Mouse (Mus musculus) embryonic facial prominence, embryonic 14.5 days (tissue): ENCODE results near the gene Srp14. TPM values are rescaled to one million over a fixed set of nuclear protein-coding genes. Genes with fewer than 3 reads are reported as not detected.
A peak's percentile ranks its signal among the peaks of the same experiment; 100 is the strongest.

Experiments
- ATAC-seq: fragments of 200-750 bp; cut with Nextera tagmentation; 2 replicates; pipeline ENCODE4 v1.8.0; 2017; ENCODE audit warnings: low read depth, moderate number of reproducible peaks, moderate TSS enrichment
- DNase-seq: peaks from one replicate; pipeline ENCODE4 v3.0.0-alpha.2; 2015; ENCODE audit warnings: low spot score
- H3K27ac ChIP-seq: fragments of 300-500 bp; sonication (generic); replicated peaks from 2 replicates; pipeline ENCODE4 v1.5.1; 2014; ENCODE audit warnings: low read depth, mild to moderate bottlenecking, low read length, moderate library complexity
- H3K27me3 ChIP-seq: fragments of 300-500 bp; sonication (generic); replicated peaks from 2 replicates; pipeline ENCODE4 v1.6.1; 2014; ENCODE audit warnings: low read length; ENCODE audit not compliant: control insufficient read depth, insufficient read depth
- H3K36me3 ChIP-seq: fragments of 300-500 bp; sonication (generic); 2 replicates; pipeline ENCODE4 v1.6.1; 2014; ENCODE audit warnings: low read length, mixed read lengths; ENCODE audit not compliant: control insufficient read depth, insufficient read depth
- H3K4me1 ChIP-seq: fragments of 300-500 bp; sonication (generic); 2 replicates; pipeline ENCODE4 v1.6.1; 2014; ENCODE audit warnings: antibody characterized with exemption, low read length; ENCODE audit not compliant: control insufficient read depth, insufficient read depth
- H3K4me2 ChIP-seq: fragments of 300-500 bp; sonication (generic); 2 replicates; pipeline ENCODE4 v1.6.1; 2014; ENCODE audit warnings: low read depth, mild to moderate bottlenecking, low read length, moderate library complexity, mixed read lengths
- H3K4me3 ChIP-seq: fragments of 300-500 bp; sonication (generic); 2 replicates; pipeline ENCODE4 v1.5.1; 2014; ENCODE audit warnings: low read depth, mild to moderate bottlenecking, low read length
- H3K9ac ChIP-seq: fragments of 300-500 bp; sonication (generic); 2 replicates; pipeline ENCODE4 v1.6.1; 2014; ENCODE audit warnings: low read depth, mild to moderate bottlenecking, low read length, moderate library complexity, mixed read lengths
- H3K9me3 ChIP-seq: fragments of 300-500 bp; sonication (generic); 2 replicates; pipeline ENCODE4 v1.6.1; 2016; ENCODE audit warnings: low read length; ENCODE audit not compliant: control insufficient read depth
- WGBS: fragments of 180-500 bp; shearing (Covaris S2); extraction: QIAGEN DNeasy Blood & Tissue Kit; methylation state at CpG from one replicate; pipeline ENCODE4 v1.1.7; 2014; 5-methylcytosine and 5-hydroxymethylcytosine counted together
- polyA plus RNA-seq: library from polyadenylated mRNA; unstranded; fragments of >200 nt; fragmentation: Nextera tagmentation; extraction: Ambion mirVana; gene quantifications from 2 replicates; pipeline ENCODE4 v1.2.1, GENCODE M21; 2014

The Srp14 gene
- polyA plus RNA-seq, 1 experiment from 2014 or later, result 260 TPM

DNA sequence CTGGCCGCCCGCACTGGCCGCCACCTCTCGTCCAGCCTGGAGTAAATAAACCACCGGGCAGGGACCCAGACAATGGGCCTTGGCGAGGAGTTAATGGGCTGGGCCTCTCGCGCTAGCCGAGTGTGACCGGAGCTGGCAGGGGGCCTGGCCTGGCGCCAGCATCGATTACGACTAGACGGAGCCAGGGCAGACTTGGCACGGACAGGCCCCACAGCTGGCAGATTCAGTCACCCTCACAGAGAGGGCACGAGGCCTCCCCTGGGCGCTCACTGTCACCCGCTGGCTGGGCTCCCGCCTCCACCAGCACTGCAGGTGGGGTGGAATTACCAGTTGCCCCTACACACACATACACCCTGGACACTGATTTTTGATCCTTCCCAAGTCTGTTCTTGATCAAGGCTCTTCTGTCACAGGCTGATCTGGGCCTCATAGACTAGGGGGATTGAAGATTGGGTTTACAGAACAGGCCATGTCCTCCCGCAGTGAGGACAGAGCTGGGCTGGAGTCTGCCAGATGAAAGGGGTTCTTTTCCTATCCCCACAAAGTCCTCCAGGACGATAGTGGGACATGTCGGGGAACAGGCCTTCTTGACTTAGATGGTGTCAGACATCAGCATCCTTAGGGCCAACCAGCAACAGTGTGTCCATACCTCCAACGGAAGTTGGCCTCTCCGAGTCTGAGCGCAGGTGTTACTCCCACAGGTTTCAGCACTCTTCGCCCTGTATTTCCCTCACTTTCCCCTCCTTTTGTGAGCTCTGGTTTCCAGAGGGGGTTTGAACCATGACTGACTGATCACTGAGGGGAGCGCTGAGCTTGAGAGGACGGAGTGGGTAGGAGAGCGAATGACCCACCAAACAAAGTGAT, 31.2 kb upstream of the Srp14 start:
- H3K27me3 ChIP-seq, result no peaks in the 10 kb centered on the region
- no peaks in the 10 kb centered on the region for H3K36me3 ChIP-seq
- H3K27ac ChIP-seq, result peak overlapping the region; percentile 71
- 51% methylated on average over 22 of the region's 29 CpGs for WGBS
- H3K9me3 ChIP-seq, result no peaks in the 10 kb centered on the region
- peaks cover 23% of the 10 kb centered on the region for H3K4me1 ChIP-seq
- peak overlapping the region; percentile 18; the same call in 1 of the 2 replicates for H3K4me2 ChIP-seq
- DNase-seq, result peak; percentile 93
- H3K4me3 ChIP-seq, result no peak overlapping the region
- 0 out of 2 replicates have a peak overlapping the region, but pooled peaks have one; percentile 9 for H3K9ac ChIP-seq
- peak; percentile 92 for ATAC-seq

DNA sequence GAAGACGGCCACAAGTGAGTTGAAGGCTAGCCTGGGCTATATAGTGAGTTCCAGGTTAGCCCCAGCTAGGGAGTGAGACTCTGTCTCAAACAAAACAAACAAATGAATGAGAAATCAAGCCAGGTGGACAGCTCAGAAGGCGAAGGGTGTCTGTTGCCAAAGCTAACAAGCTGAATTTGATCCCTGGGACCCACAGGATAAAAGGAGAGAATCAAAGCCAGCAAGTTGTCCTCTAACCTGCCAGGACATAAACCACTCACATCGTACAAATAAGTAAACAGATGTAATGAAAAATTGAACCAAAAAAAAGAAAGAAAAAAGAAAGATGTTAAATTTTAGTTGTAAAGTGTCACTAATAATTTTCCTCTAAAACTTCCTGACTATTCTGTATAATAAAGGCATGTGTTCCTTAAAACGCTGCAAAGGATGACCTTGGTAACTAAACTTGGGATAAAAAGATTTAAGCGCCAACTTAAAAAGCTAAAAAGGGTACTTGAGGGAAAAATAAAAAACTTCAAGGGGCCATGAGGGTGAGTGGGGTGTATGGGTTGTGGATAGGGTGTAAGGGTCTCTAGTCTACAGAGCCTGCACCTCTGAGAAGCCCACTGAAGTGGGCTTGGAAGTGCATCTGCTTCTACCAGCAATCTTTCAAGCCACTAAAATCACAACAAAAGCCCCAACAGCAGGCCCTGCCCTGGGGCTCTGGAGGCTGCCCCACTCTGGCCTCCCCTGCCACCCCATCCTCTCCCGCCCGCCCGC, 30.4 kb upstream of the Srp14 start:
- Histone ChIP-seq H3K9ac (0 out of 2 replicates have a peak overlapping the region, but pooled peaks have one; percentile 9), H3K9me3 (no peaks in the 10 kb centered on the region), H3K4me2 (peak overlapping the region; percentile 18; the same call in 1 of the 2 replicates), H3K36me3 (no peaks in the 10 kb centered on the region), H3K27me3 (no peaks in the 10 kb centered on the region), H3K4me3 (no peak overlapping the region), H3K27ac (peak overlapping the region; percentile 71), H3K4me1 (peaks cover 23% of the 10 kb centered on the region)
- DNase-seq, result no peak
- WGBS, result 46% methylated on average over 8 of the region's 8 CpGs
- ATAC-seq, result no peak

DNA sequence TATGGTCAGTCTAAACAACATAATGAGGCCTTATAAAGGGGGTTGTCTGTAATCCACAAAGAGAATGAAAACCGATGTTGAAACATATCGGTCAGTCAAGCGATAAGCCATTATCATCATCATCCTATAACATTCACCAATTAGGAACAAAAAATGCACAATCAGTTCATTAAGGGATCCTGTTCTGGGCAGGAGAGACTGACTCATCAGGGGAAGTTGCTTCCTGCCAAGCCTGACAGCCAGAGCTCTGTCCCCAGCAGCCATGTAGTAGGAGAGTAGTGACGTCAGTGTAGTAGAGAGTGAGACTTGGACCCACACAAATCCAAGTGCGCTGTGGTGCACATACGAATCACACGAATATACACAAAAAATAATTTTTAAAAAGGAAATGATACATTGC, 27.6 kb upstream of the Srp14 start:
- H3K9me3 ChIP-seq, result no peaks in the 10 kb centered on the region
- H3K9ac ChIP-seq, result no peak overlapping the region
- no peak overlapping the region for H3K27ac ChIP-seq
- H3K4me1 ChIP-seq, result peaks cover 22% of the 10 kb centered on the region
- no peak overlapping the region for H3K4me3 ChIP-seq
- no peak overlapping the region for H3K4me2 ChIP-seq
- H3K27me3 ChIP-seq, result no peaks in the 10 kb centered on the region
- no peaks in the 10 kb centered on the region for H3K36me3 ChIP-seq
- ATAC-seq (no peak), DNase-seq (no peak)
- 86% methylated on average over 7 of the region's 7 CpGs for WGBS

DNA sequence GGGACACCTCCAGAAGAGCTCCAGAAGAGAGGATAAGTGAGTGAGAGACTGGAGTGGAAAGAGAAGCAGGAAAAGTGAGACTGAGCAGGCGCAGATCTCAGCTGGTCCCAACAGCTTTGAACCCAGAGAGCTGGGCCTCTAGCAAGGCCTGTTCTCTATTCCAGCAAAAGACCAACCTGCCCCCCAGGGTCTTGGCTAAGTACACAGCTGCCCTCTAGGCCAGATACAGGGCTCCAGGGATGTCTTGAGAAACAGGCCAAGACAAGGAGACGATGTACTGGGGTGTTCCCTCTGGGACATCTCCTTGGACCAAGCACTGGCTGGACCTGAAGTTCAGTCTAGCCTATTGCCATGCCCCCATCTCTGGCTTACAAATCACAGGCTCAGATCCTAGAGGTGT, 20.7 kb upstream of the Srp14 start:
- Histone ChIP-seq H3K27ac (peak overlapping the region; percentile 65), H3K9me3 (no peaks in the 10 kb centered on the region), H3K27me3 (no peaks in the 10 kb centered on the region), H3K36me3 (no peaks in the 10 kb centered on the region), H3K9ac (no peak overlapping the region), H3K4me1 (peaks cover 26% of the 10 kb centered on the region), H3K4me3 (no peak overlapping the region), H3K4me2 (no peak overlapping the region)
- 81% methylated on average over 2 of the region's 2 CpGs for WGBS
- DNase-seq (no peak), ATAC-seq (no peak)

DNA sequence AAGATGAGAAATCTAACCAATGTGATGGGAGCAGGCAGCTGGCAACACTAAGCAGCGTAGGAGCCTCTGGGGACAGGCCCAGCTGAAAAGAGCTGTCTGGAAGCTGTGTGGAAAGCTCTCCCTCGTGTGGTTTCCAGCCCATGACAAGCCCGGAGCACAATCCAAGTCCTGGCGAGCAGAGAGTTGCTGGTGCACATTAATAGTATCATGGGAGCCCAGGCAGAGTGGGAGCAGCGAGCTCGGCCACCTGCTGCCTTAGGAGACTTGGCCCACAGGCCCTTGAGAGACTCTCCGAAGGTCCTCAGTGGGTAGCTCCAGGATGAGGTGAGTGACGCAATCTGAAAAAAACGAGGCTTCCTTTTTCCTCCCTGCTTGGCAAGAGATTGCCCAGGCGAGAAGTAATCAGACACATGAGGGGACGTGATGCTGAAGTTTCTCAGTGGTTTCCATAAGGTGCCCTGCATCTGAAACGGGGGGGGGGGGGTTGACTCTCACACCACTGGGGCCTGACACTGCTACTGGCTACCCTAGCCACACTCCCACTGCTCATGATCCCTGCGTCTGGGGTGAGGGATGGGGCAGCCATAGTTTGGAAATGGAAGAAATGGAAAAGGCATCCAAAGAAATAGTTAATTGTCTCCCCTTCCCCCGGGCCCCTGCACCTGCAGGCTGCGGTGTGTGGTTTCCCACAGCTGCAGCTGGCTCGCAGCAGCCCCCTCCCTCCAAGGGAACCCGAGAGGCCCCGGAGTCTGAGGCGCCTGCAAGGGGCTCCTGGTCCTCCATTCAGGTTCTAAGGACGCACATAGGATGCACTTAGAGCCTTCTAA, 19.8 kb upstream of the Srp14 start:
- ATAC-seq, result peak; percentile 90
- H3K9me3 ChIP-seq, result no peaks in the 10 kb centered on the region
- H3K4me2 ChIP-seq, result no peak overlapping the region; the same call in 1 of the 2 replicates
- no peak overlapping the region for H3K4me3 ChIP-seq
- H3K4me1 ChIP-seq, result peaks cover 26% of the 10 kb centered on the region
- H3K27ac ChIP-seq, result peak overlapping the region; percentile 65
- no peak overlapping the region for H3K9ac ChIP-seq
- H3K27me3 ChIP-seq, result no peaks in the 10 kb centered on the region
- WGBS, result 13% methylated on average over 20 of the region's 20 CpGs
- no peaks in the 10 kb centered on the region for H3K36me3 ChIP-seq
- DNase-seq, result peak; percentile 83

DNA sequence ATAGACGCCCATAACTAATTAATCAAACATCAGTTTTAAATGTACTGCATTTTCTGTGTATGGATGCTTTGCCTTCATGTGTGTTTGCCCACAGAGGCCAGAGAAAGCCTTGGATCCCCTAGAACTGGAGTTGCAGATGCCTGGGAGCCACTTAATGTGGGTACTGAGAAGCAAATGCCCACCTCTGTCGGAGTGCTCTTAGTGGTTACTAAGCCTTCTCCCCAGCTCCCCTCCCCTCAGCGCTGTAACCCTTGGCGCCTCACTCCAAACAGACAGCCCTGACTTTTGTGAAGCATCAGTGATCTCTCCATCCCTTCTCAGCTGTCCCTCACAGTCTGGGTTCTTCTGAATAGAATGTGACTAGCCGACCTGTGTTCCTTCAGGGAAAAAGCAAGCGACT, 19.0 kb upstream of the Srp14 start:
- DNase-seq (no peak), ATAC-seq (no peak)
- no peaks in the 10 kb centered on the region for H3K9me3 ChIP-seq
- H3K27me3 ChIP-seq, result no peaks in the 10 kb centered on the region
- no peak overlapping the region for H3K4me2 ChIP-seq
- no peak overlapping the region for H3K9ac ChIP-seq
- 76% methylated on average over 6 of the region's 6 CpGs for WGBS
- no peak overlapping the region for H3K4me3 ChIP-seq
- H3K36me3 ChIP-seq, result no peaks in the 10 kb centered on the region
- no peak overlapping the region; the same call in 1 of the 2 replicates for H3K27ac ChIP-seq
- H3K4me1 ChIP-seq, result peaks cover 26% of the 10 kb centered on the region

DNA sequence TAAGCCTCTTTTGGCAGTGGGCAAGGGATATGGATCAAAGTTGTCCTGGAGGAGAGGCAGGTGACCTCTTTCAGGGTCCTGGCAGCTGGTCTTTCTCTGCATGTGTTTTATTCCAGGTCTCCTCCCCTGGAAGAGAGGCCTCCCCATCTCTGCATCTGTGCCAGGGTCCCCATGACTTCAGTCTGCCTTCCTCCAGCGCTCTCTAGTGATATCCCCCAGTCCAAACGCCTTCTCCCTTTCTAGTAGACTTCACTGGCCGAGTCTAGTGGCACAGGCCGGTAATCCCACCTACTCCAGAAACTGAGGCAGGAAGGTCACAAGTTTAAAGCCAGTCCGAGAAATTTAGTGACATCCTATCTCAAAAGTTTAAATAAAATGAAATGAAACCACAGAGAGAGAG, 18.4 kb upstream of the Srp14 start:
- no peaks in the 10 kb centered on the region for H3K36me3 ChIP-seq
- 78% methylated on average over 5 of the region's 5 CpGs for WGBS
- ATAC-seq (no peak), DNase-seq (no peak)
- no peaks in the 10 kb centered on the region for H3K9me3 ChIP-seq
- no peak overlapping the region for H3K4me3 ChIP-seq
- no peak overlapping the region for H3K4me2 ChIP-seq
- H3K4me1 ChIP-seq, result peaks cover 26% of the 10 kb centered on the region
- H3K9ac ChIP-seq, result no peak overlapping the region
- H3K27me3 ChIP-seq, result no peaks in the 10 kb centered on the region
- no peak overlapping the region for H3K27ac ChIP-seq

DNA sequence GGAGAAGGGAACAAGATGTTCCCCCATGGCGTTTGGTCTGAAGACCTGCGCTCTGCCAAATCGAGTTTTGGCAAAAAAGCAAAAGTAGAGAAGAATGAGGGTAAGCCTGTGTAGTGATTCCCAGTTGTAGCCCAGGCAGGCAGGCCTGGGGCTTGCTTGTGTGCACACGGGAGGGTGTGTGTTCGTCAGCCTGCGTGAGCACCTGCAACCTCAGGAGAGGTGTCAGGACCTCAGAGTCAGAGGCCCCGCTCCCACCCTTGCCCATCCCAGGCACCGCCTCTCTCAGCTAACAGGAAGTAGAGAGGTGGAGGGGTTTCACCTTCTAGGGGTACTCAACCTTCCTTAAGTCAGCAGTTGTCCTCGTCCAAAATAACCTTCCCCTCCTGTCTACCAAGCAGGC, 15.5 kb upstream of the Srp14 start:
- DNase-seq (no peak), ATAC-seq (no peak)
- Histone ChIP-seq H3K9ac (no peak overlapping the region), H3K36me3 (no peaks in the 10 kb centered on the region), H3K27me3 (no peaks in the 10 kb centered on the region), H3K4me3 (no peak overlapping the region), H3K4me2 (no peak overlapping the region), H3K9me3 (no peaks in the 10 kb centered on the region), H3K4me1 (peaks cover 23% of the 10 kb centered on the region), H3K27ac (no peak overlapping the region)
- WGBS, result 74% methylated on average over 9 of the region's 9 CpGs
